Mouse (Mus musculus) heart, embryonic 15.5 days (tissue): Measurements from ENCODE around the gene Tpi1. TPM values are rescaled to one million over a fixed set of nuclear protein-coding genes. Genes with fewer than 3 reads are reported as not detected.
A peak's percentile ranks its signal among the peaks of the same experiment; 100 is the strongest.
"Not testable (repeated sequence)": the region's sequence is repeated elsewhere in the genome, so short reads cannot be mapped to it uniquely, and the experiment has no call there.

Experiments
- ATAC-seq: fragments of 200-750 bp; cut with Nextera tagmentation; replicated peaks from 2 replicates; pipeline ENCODE4 v1.8.0; 2017; ENCODE audit warnings: low read depth, moderate TSS enrichment; ENCODE audit not compliant: insufficient number of reproducible peaks, insufficient read depth, low FRiP score
- H3K27ac ChIP-seq: fragments of 300-500 bp; sonication (generic); 2 replicates; pipeline ENCODE4 v1.5.1; 2015; ENCODE audit warnings: mild to moderate bottlenecking, inconsistent platforms
- H3K27me3 ChIP-seq: fragments of 300-500 bp; sonication (generic); 2 replicates; pipeline ENCODE4 v1.6.1; 2015; ENCODE audit warnings: inconsistent platforms
- H3K36me3 ChIP-seq: fragments of 300-500 bp; sonication (generic); 2 replicates; pipeline ENCODE4 v1.6.1; 2015; ENCODE audit warnings: mild to moderate bottlenecking, inconsistent platforms
- H3K4me1 ChIP-seq: fragments of 300-500 bp; sonication (generic); replicated peaks from 2 replicates; pipeline ENCODE4 v1.6.1; 2015; ENCODE audit warnings: inconsistent platforms
- H3K4me2 ChIP-seq: fragments of 300-500 bp; sonication (generic); 2 replicates; pipeline ENCODE4 v1.6.1; 2015; ENCODE audit warnings: inconsistent platforms, mild to moderate bottlenecking, moderate library complexity
- H3K4me3 ChIP-seq: fragments of 300-500 bp; sonication (generic); 2 replicates; pipeline ENCODE4 v1.5.1; 2015; ENCODE audit warnings: mild to moderate bottlenecking, inconsistent platforms
- H3K9ac ChIP-seq: fragments of 300-500 bp; sonication (generic); 2 replicates; pipeline ENCODE4 v1.6.1; 2015; ENCODE audit warnings: mild to moderate bottlenecking, inconsistent platforms
- H3K9me3 ChIP-seq: fragments of 300-500 bp; sonication (generic); replicated peaks from 2 replicates; pipeline ENCODE4 v1.6.1; 2016; ENCODE audit warnings: inconsistent platforms
- WGBS: fragments of 180-500 bp; shearing (Covaris S2); methylation state at CpG from one replicate; pipeline ENCODE4 v1.1.7; 2015; ENCODE audit warnings: mixed read lengths; 5-methylcytosine and 5-hydroxymethylcytosine counted together
- polyA plus RNA-seq: library from polyadenylated mRNA; unstranded; fragments of >200 nt; fragmentation: Nextera tagmentation; extraction: Ambion mirVana; gene quantifications from 2 replicates; pipeline ENCODE4 v1.2.1, GENCODE M21; 2015

Gene Tpi1
- polyA plus RNA-seq, 1 experiment from 2014 or later = 1,352 TPM

DNA sequence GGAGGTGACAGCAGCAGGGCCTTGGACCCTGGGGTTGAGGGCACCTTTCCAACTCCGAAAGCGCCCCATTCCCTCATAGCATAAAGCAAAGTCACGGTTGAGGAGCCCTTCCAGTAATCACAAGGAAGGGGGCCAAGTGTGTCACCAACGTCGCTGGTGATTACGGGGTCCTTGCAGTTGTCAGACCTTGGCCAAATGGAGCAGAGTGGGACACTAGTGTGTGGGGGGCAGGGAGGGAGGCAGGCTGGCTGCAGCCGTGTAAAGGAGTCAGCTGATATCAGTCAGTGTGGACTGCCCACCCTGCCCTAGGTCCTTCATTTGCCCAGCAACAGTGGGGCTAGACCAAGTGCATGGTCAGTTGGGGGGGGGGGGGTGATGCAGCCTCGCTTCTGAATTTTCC, 352 bp upstream of the Tpi1 start:
- Histone ChIP-seq H3K9ac (peak overlapping the region; percentile 43; the same call in 1 of the 2 replicates), H3K4me2 (peak overlapping the region; percentile 73), H3K4me3 (peak overlapping the region; percentile 87), H3K27me3 (no peaks in the 10 kb centered on the region), H3K36me3 (peaks cover 67% of the 10 kb centered on the region), H3K9me3 (no peaks in the 10 kb centered on the region), H3K4me1 (peaks cover 40% of the 10 kb centered on the region), H3K27ac (peak overlapping the region; percentile 98)
- ATAC-seq = 0 out of 2 replicates have a peak, but pooled peaks have one; percentile 1
- 32% methylated on average over 8 of the region's 8 CpGs for WGBS

- WGBS = 0% methylated on average over 18 of the region's 18 CpGs
- H3K27ac ChIP-seq = peak overlapping the region; percentile 98
- peak overlapping the region; percentile 87 for H3K4me3 ChIP-seq
- H3K36me3 ChIP-seq = peaks cover 57% of the 10 kb centered on the region
- no peaks in the 10 kb centered on the region for H3K27me3 ChIP-seq
- no peaks in the 10 kb centered on the region for H3K9me3 ChIP-seq
- peak overlapping the region; percentile 73 for H3K4me2 ChIP-seq
- H3K9ac ChIP-seq = peak overlapping the region; percentile 89
- peak; percentile 73 for ATAC-seq
- H3K4me1 ChIP-seq = peaks cover 42% of the 10 kb centered on the region
Observed at GRCm38 (mm10) chr6:124813496-124813895, 600 bp downstream of the Tpi1 start.

DNA sequence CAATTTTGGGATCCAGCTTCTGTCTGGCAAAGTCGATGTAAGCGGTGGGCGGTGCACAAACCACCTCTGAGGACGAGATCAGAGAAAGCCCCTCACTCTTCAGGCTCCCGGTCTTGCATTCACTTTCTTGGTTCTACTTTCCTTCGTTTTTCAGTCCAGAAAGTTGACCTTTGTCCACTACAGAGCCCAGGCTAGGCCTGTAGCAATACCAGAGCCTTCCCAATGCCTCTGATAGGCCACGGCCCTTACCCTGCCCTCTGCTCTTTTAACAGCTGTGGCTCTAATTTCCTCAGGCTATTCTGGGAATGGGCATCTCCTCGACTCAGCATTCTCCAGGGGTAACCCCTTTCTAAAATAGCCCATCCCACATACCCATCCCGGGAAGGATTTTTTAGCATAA, 1.2 kb downstream of the Tpi1 start:
- H3K4me2 ChIP-seq = peak overlapping the region; percentile 73
- H3K9me3 ChIP-seq = no peaks in the 10 kb centered on the region
- H3K4me3 ChIP-seq = peak overlapping the region; percentile 87
- no peak for ATAC-seq
- peaks cover 51% of the 10 kb centered on the region for H3K36me3 ChIP-seq
- peak overlapping the region; percentile 89 for H3K9ac ChIP-seq
- 16% methylated on average over 9 of the region's 9 CpGs for WGBS
- H3K4me1 ChIP-seq = peaks cover 47% of the 10 kb centered on the region
- no peaks in the 10 kb centered on the region for H3K27me3 ChIP-seq
- H3K27ac ChIP-seq = peak overlapping the region; percentile 98

- H3K4me2 ChIP-seq = peak overlapping the region; percentile 73
- H3K9ac ChIP-seq = peak overlapping the region; percentile 89
- H3K9me3 ChIP-seq = no peaks in the 10 kb centered on the region
- peaks cover 50% of the 10 kb centered on the region for H3K4me1 ChIP-seq
- H3K36me3 ChIP-seq = peaks cover 42% of the 10 kb centered on the region
- 71% methylated on average over 24 of the region's 24 CpGs for WGBS
- ATAC-seq = no peak
- H3K27me3 ChIP-seq = no peaks in the 10 kb centered on the region
- H3K4me3 ChIP-seq = peak overlapping the region; percentile 87
- H3K27ac ChIP-seq = peak overlapping the region; percentile 98
Observed at GRCm38 (mm10) chr6:124811701-124812560, 2.2 kb downstream of the Tpi1 start.

DNA sequence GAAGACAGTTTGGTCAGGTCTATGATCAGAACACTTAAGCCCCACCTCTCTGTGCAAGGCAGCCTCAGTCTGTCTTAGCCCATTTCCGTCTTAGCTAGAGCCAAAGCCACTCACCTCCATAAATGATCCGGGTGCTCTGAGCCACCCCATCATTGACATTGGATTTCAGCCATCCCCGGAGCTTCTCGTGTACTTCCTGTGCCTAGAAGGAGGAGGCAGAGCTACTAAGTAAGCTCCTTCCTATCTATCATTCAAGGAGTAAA, 2.8 kb downstream of the Tpi1 start:
- peak overlapping the region; percentile 98; the same call in 1 of the 2 replicates for H3K27ac ChIP-seq
- ATAC-seq = no peak
- 0 out of 2 replicates have a peak overlapping the region, but pooled peaks have one; percentile 5 for H3K4me3 ChIP-seq
- H3K9me3 ChIP-seq = no peaks in the 10 kb centered on the region
- H3K9ac ChIP-seq = no peak overlapping the region
- H3K36me3 ChIP-seq = peaks cover 36% of the 10 kb centered on the region
- H3K4me1 ChIP-seq = peaks cover 54% of the 10 kb centered on the region
- H3K4me2 ChIP-seq = peak overlapping the region; percentile 73; the same call in 1 of the 2 replicates
- WGBS = 75% methylated on average over 4 of the region's 4 CpGs
- no peaks in the 10 kb centered on the region for H3K27me3 ChIP-seq

GRCm38 (mm10) chr6:124810566-124811402, 3.3 kb downstream of the Tpi1 start:
- peak overlapping the region; percentile 91 for H3K27ac ChIP-seq
- peaks cover 60% of the 10 kb centered on the region for H3K4me1 ChIP-seq
- H3K9me3 ChIP-seq, H3K27me3 ChIP-seq, H3K4me3 ChIP-seq, ATAC-seq, H3K9ac ChIP-seq: not testable (repeated sequence)
- 76% methylated on average over 11 of the region's 11 CpGs for WGBS
- H3K36me3 ChIP-seq = peaks cover 32% of the 10 kb centered on the region
- 0 out of 2 replicates have a peak overlapping the region, but pooled peaks have one; percentile 86 for H3K4me2 ChIP-seq

DNA sequence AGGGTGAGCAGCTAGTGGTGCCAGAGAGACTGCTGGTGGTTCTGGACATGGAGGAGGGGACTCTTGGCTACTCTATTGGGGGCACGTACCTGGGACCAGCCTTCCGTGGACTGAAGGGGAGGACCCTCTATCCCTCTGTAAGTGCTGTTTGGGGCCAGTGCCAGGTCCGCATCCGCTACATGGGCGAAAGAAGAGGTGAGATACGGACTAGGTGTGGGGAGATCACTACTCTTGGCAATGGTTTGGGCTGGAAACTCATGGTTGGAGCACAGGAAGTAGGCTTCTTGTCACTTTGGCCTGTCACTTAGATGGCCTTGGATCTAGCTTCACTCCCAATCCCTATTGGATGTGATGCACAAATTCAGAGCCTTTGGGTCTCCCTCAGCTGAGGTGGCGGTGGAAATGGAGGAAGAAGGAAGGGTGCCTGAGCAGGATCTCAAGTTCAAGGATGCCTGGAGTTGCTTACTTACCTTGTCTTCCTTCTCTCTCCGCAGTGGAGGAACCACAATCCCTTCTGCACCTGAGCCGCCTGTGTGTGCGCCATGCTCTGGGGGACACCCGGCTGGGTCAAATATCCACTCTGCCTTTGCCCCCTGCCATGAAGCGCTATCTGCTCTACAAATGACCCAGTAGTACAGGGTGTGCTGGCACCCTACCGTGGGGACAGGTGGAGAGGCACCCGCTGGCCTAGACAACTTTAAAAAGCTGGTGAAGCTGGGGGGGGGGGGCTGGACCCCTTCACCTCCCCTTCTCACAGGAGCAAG, 4.1 kb downstream of the Tpi1 start:
- Histone ChIP-seq H3K36me3 (peaks cover 24% of the 10 kb centered on the region), H3K27me3 (no peaks in the 10 kb centered on the region), H3K27ac (peak overlapping the region; percentile 91), H3K4me1 (peaks cover 65% of the 10 kb centered on the region), H3K9ac (peak overlapping the region; percentile 75), H3K4me2 (peak overlapping the region; percentile 86), H3K4me3 (peak overlapping the region; percentile 57), H3K9me3 (no peaks in the 10 kb centered on the region)
- 43% methylated on average over 14 of the region's 14 CpGs for WGBS
- ATAC-seq = no peak

DNA sequence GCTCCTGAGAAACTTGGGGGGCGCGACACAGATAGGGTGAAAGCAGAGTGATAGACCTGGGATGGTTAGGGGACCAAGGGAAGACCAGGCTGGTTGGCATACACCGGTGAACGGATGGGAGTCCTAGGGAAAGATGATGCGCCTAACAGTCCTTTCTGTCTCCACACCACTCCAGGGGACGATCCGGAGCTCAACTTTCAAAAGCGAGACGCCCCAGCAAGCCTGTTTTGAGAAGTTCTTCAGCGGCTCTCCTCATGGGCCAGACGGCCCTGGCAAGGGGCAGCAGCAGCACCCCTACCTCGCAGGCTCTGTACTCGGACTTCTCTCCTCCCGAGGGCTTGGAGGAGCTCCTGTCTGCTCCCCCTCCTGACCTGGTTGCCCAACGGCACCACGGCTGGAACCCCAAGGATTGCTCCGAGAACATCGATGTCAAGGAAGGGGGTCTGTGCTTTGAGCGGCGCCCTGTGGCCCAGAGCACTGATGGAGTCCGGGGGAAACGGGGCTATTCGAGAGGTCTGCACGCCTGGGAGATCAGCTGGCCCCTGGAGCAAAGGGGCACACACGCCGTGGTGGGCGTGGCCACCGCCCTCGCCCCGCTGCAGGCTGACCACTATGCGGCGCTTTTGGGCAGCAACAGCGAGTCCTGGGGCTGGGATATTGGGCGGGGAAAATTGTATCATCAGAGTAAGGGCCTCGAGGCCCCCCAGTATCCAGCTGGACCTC, 4.9 kb downstream of the Tpi1 start:
- ATAC-seq = peak; percentile 30
- under 1% methylated on average over 35 of the region's 35 CpGs for WGBS
- Histone ChIP-seq H3K4me1 (peaks cover 58% of the 10 kb centered on the region), H3K9me3 (no peaks in the 10 kb centered on the region), H3K4me2 (peak overlapping the region; percentile 86), H3K9ac (peak overlapping the region; percentile 75), H3K27ac (peak overlapping the region; percentile 91), H3K36me3 (peaks cover 23% of the 10 kb centered on the region), H3K27me3 (no peaks in the 10 kb centered on the region), H3K4me3 (peak overlapping the region; percentile 57)

- Histone ChIP-seq H3K4me3 (peak within 1 kb of the TSS; percentile 57), H3K27me3 (no peaks in the 10 kb centered on the region), H3K4me1 (peaks cover 57% of the 10 kb centered on the region), H3K4me2 (peak within 1 kb of the TSS; percentile 86), H3K27ac (peak within 1 kb of the TSS; percentile 91), H3K9me3 (no peaks in the 10 kb centered on the region), H3K9ac (peak within 1 kb of the TSS; percentile 75), H3K36me3 (peaks cover 23% of the 10 kb centered on the region)
- peak; percentile 58 for ATAC-seq
- WGBS = 3% methylated on average over 29 of the region's 29 CpGs
Observed at GRCm38 (mm10) chr6:124808358-124809012, 5.6 kb downstream of the Tpi1 start, which contains the start of gene Spsb2. Spsb2 (plus strand) TSS chr6:124808661.

- no peak overlapping the region for H3K9ac ChIP-seq
- H3K36me3 ChIP-seq = peaks cover 23% of the 10 kb centered on the region
- H3K4me1 ChIP-seq = peaks cover 57% of the 10 kb centered on the region
- no peak for ATAC-seq
- peak overlapping the region; percentile 91 for H3K27ac ChIP-seq
- H3K4me3 ChIP-seq = peak overlapping the region; percentile 57
- no peaks in the 10 kb centered on the region for H3K9me3 ChIP-seq
- H3K27me3 ChIP-seq = no peaks in the 10 kb centered on the region
- peak overlapping the region; percentile 86 for H3K4me2 ChIP-seq
- WGBS = 63% methylated on average over 6 of the region's 6 CpGs
Observed at GRCm38 (mm10) chr6:124807986-124808357, 6.1 kb downstream of the Tpi1 start.
